Mouse (Mus musculus) A20 (cell line): ENCODE measurements around the gene 1810024B03Rik.
"Not testable (repeated sequence)": the region's sequence is repeated elsewhere in the genome, so short reads cannot be mapped to it uniquely, and the experiment has no call there.

Experiments used
- DNase-seq: peaks from one replicate; pipeline ENCODE4 v3.0.0-alpha.2; 2011; ENCODE audit warnings: low read depth, low spot score

Gene 1810024B03Rik

GRCm38 (mm10) chr2:127207547-127208451 is at the start of gene 1810024B03Rik, which contains the start of gene Snrnp200:
Gene 1810024B03Rik, minus strand, starts transcription at chr2:127208280.
Gene Snrnp200, plus strand, starts transcription at chr2:127208386.
- peak; percentile 98 for DNase-seq

GRCm38 (mm10) chr2:127255294-127255693 is 47.2 kb upstream of the 1810024B03Rik start:
- DNase-seq = no peak

- no peak for DNase-seq
Observed at GRCm38 (mm10) chr2:127254604-127255134, 46.6 kb upstream of the 1810024B03Rik start.

GRCm38 (mm10) chr2:127252787-127253186 is 44.7 kb upstream of the 1810024B03Rik start:
- DNase-seq = no peak

GRCm38 (mm10) chr2:127251880-127252527 is 43.9 kb upstream of the 1810024B03Rik start:
- no peak for DNase-seq

- no peak for DNase-seq
Observed at GRCm38 (mm10) chr2:127251457-127251856, 43.4 kb upstream of the 1810024B03Rik start.

- DNase-seq = no peak
Observed at GRCm38 (mm10) chr2:127250291-127251008, 42.4 kb upstream of the 1810024B03Rik start.

- peak; percentile 69 for DNase-seq
Observed at GRCm38 (mm10) chr2:127248334-127249004, 40.4 kb upstream of the 1810024B03Rik start.

- DNase-seq = peak; percentile 99
Observed at GRCm38 (mm10) chr2:127247592-127248333, 39.7 kb upstream of the 1810024B03Rik start, which contains the start of the genes Ciao1 and Tmem127. Gene Ciao1, minus strand, starts transcription at chr2:127247816. Gene Tmem127, plus strand, starts transcription at chr2:127247908.

- DNase-seq = no peak
Observed at GRCm38 (mm10) chr2:127240065-127240464, 32.0 kb upstream of the 1810024B03Rik start.

GRCm38 (mm10) chr2:127237897-127238610 is 30.0 kb upstream of the 1810024B03Rik start:
- no peak for DNase-seq

GRCm38 (mm10) chr2:127225261-127225660 is 17.2 kb upstream of the 1810024B03Rik start:
- DNase-seq = no peak

- DNase-seq = no peak
Observed at GRCm38 (mm10) chr2:127217746-127218145, 9.7 kb upstream of the 1810024B03Rik start.

- no peak for DNase-seq
Observed at GRCm38 (mm10) chr2:127210701-127211100, 2.6 kb upstream of the 1810024B03Rik start.

GRCm38 (mm10) chr2:127208452-127208769 is 331 bp upstream of the 1810024B03Rik start:
- no peak for DNase-seq

GRCm38 (mm10) chr2:127206916-127207315 is 1.2 kb downstream of the 1810024B03Rik start:
- no peak for DNase-seq

GRCm38 (mm10) chr2:127205936-127206335 is 2.1 kb downstream of the 1810024B03Rik start:
- DNase-seq = not testable (repeated sequence)

GRCm38 (mm10) chr2:127204932-127205331 is 3.1 kb downstream of the 1810024B03Rik start:
- peak; percentile 48 for DNase-seq

GRCm38 (mm10) chr2:127189574-127189973 is 18.5 kb downstream of the 1810024B03Rik start:
- DNase-seq = no peak
